Mouse (Mus musculus) adrenal gland, adult (tissue): ENCODE measurements at regions not wholly inside any gene's neighbourhood (a gene's known extent, or its start where the extent isn't known, plus 50 kb on each side); places are given as distances from the start of the nearest gene placed in this dataset.
A peak's percentile ranks its signal among the peaks of the same experiment; 100 is the strongest.

ENCODE experiments used
- DNase-seq, 2 experiments: peaks; one replicate each; pipeline ENCODE4 v3.0.0; 2022 to 2023; ENCODE audit warnings: low spot score in 1 of 2; ENCODE audit not compliant: inconsistent age in 2 of 2

- DNase-seq: peak in 1 of 2 experiments; percentile 16
Measured at GRCm38 (mm10) chr13:84514981-84515510, 292.9 kb downstream of the Tmem161b start.
